Mouse (Mus musculus) thymus, postnatal 10 days (tissue): ENCODE measurements around the gene Ripor2.

Source experiments
- DNase-seq, 2 experiments: peaks; one replicate each; pipeline ENCODE4 v3.0.0; 2021; ENCODE audit warnings: low spot score in 2 of 2

Gene Ripor2

DNA sequence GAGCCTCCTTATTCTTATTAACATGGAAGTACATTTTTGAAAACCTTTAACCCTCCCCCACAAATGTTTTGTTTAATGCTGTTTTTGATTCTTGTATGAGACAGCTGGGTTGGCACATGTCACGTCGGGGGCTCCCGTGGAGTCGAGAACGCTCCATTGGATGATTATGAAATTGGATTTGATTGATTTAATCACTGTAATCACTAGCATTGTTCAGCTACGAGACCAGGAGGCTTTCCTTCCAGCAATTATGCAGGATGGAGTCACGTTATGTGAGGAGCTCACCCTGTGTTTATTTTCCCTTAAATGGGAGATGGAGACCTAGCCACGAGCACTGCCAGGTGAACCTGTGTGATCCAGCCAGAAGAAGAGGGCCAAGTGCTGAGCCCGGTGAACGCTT, at the start of gene Ripor2:
Ripor2 (plus strand) TSS at position 357 of the 400 bp plus-strand sequence.
- no peak for DNase-seq

DNA sequence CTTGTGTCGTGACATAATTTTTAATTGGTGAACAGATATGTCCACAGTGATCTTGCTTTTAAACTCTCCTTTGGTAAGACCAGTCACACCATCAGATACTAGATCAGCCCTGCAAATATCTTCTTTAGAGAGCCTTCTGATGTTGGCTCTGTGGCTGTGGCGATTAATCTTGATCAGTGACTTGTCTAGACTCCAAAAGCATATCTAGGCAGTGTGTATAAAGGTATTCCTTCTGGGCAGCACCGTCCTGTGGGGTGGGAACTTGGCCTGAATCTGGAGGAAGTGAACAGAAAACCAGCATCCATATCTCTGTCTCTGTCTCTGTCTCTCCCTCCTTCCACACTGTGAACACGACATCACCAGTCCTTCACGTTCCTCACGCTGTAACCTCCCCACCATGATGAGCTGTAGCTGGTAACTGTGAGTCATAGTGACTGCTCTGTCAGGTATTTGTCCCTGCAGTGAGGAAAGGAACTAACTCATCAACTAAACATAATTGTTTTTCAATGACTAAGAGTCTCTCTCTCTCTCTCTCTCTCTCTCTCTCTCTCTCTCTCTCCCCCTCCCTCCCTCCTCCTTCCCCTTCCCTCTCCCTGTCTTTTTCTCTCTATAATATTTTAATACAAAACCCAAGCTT, 45.3 kb upstream of the Ripor2 start:
- DNase-seq = no peak

DNA sequence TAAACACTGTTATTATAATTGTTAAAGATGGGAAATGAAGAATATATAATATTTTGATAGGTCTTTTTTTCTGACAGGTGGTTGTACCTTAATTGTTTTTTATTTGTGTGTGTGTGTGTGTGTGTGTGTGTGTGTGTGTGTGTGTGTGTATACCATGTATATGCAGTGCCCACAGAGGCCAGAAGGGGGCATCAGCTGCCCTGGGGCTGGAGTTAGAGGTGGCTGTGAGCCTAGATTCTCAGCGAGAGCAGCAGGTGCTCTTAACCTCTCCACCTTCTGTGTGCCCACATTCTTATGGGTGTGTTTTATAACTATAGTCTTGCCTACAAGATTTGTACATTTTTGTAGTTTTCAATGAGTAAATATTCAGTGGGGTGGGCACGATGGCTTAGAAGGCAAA, 44.0 kb upstream of the Ripor2 start:
- DNase-seq = no peak

DNA sequence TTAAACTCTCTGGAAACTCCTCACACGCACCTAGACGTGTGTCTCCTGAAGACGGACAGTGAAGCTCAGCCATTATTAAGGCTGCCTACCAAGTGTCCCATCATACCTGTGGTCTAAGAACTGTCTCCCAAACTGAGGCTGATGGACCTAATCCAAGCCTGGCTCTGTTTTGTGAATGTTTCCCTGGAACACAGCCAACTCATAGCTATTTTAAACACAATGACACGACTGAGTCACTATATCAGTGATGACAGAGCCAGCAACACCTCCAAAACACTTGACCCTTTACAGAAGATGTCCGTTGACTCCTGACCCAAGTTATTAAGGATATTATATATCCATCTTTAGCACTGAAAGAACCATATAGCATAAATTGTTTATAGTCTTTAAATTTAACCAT, 43.0 kb upstream of the Ripor2 start:
- DNase-seq = no peak

DNA sequence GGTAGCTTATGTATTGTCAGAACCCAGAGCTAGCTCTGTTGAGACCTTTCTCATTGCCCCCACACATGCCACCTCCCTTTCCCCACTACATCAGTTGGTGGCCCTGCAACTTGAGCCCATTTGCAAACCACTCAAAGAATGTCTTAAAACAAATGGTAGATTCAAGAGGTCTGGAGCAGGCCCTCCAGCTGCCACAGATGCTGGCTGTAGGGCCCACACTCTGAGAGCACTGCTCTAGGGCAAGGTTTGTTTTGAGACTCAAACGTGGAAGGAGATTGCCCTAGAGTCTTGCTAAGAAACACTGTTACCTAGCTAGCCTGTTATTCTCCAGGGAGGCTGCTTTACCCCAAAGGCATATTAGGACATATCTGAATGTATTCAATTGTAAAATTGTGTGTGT, 36.3 kb upstream of the Ripor2 start:
- no peak for DNase-seq

DNA sequence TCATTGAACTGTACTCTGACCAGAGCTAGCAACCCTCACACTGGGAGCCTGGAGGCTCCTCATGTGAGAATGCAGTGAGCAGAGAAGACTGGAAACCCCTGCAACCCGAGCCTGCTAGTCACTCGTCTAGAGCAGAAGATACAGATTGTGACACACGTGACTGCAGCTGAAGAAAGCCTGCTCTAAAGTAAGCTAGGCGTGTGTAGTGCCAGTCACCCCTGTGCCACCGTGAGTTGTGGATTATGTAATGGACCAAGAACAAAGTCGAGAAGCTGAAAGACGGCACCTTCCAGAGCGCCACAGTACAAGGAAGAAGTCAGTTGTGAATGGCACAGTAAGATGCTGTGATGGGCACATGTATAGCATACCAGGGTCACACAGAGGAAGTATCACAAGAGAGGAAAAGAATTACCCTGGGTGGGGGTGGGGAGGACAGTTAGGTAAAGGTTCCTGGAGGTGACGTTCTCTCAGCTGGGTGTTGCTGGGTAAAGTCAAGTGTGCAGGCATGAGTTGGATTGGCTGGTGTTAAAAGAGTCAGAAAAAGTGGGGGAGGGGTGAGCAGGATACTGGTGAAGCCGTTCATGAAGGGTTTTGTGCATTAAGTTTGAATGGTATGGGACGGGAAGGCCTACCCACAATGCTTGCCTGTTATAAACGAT, 35.1 kb upstream of the Ripor2 start:
- DNase-seq = peak; percentile 41 to 51

DNA sequence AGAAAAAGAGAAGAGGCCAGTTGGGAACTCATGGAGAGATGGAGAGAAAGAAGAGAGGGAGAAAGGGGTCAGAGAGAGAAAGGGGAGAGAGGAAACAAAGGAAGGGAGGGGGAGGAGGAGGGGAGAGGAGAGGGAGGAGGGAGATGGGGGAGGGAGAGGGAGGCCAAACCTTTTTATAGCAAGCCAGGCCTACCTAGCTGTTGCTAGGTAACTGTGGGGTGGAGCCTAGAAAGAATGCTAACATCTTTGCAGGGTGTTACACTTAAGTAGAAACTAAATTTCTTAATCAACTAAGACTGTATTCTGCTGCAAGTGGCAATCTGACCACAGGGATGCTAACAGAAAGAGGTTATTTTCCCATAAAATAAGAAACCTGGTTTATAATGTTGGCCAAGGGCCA, 33.1 kb upstream of the Ripor2 start:
- DNase-seq = no peak

DNA sequence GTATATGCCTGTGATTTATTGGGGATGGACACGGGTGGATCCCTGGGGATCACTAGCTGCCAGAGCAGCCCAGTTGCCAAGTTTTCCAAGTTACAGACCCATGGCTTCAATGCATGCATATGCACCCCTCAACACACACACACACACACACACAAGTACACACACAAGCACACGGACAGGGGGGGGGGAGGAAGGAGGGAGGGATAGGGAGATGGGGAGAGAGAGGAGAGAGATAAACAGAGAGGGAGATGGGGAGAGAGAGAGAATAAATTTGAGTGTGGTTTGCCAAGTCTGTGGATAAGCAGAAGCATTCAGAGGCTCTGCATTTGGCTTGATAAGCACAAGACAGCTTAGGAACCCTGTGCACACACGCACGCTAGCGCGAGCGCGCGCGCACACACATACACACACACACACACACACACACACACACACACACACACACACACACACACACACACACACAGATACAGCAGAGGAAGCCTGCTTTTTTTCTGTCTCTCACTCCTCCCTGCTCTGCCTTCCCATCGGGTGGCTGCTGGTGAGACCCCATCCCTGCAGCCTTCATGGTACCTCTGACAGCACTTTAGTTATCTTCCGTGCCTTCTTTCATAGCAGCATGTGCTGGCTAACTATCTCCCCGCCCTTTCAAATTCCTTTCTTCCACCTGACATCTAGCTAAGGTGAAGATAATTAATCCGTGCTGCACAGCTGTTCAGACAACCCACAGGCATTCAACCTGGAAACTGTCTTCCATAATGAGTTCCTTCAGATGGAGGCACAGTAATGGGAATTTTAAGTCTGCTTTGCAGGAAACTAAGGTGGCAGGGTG, 30.7 kb upstream of the Ripor2 start:
- no peak for DNase-seq

DNA sequence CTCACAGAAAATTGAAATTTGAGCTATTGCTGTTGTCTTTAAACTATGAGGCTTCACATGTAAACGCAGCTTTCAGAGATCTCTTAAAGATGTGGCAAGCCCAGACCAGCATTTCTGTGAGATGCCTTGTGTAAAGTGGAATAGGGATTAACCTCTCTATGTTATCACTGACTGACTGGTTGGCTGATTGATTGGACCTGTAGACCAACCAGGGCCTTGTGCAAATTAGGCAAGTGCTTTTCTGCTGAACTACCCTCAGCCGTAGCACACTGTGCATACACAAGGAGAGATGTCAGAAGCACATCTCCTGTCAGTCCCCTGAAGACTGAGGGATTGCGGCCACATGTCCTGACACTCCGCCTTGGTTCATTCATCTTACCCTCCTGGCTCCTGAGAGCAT, 29.9 kb upstream of the Ripor2 start:
- DNase-seq = no peak

DNA sequence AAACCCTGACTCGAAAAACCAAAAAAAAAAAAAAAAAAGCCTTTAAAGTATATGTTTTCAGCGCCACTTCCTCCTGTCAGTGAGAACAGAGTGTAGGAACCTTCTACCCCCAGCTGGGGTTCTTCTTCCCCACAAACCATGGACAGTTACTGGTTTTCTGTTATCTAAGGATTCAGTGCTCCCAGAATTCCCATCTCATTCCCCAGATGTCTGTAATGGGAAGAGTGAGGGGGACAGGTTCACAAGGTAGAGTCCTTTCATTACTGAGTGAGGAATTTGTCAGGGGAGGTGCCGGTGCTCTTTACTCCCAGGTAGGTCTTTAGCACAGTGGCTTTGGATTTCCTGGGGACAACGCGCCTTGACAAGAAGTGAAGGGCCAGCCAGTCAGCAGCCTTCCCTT, 20.6 kb upstream of the Ripor2 start:
- DNase-seq = no peak

DNA sequence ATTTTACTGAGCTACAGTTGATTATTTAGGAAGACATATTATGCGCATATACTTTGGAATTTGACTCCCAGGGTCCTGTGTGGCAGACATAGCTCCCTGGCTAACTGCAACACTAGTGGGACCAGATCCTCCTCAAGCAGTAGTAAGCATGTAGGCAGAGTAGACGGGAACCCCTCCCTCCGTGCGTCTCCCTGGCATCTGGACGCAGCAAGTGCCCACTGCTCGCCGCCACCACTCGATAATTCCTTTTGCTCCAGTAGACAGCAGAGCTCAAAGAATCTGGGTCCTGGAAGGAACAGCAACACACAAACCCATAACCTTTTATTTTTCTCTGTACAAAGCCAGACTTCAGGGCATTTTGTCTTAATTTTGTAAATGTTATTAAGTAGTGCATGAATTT, 17.3 kb upstream of the Ripor2 start:
- no peak for DNase-seq

DNA sequence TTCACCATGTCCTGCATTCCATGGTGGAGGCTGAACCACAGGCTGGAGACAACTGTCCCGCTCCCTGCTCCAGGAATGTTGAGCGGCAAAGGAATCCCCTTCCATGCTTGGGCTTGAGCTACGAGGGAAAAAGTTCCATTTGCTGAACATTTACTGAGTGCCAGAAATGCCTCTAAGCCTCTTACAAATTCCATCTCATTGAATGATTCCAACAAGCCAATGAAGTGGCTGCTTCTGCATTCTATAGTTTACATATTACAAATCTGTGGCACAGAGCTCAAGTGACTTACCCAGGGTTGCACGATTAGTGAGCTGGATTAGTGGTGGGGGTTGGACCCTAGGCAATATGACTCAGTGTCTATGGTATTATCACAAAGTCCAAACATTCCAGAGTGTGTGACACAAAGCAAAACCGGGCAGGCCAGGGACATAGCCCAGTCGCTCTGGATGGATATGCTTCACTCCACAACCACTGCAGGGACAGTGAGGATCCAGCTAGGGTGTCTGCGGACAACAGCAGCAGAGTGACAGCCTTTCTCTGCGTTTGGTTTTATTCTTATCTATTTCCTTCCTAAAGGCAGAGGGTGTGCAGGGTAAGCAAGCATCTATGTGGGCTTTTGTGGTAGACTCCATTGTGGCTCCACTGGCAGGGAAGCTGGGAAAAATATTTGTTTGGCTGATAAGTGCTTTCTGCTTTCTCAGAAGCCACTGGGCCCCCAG, 16.6 kb upstream of the Ripor2 start:
- no peak for DNase-seq

DNA sequence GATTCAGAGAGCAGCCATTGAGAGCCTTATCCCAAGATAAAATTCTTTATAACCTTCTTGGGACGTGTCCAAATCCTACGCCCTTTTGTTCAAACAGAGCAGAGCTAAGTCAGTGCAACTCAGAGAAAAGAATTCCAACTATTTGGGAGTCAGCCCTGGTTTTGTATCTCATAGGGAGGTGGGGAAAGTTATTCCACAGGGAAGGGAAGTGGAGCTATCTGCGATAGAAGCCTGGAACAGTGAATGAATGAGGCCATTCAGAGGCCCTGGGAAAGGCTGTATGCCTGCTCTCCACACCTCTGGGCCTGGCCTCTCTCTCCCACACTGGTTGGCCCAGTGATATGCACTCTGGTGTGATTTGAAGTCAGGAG, 16.1 kb upstream of the Ripor2 start:
- DNase-seq = no peak

DNA sequence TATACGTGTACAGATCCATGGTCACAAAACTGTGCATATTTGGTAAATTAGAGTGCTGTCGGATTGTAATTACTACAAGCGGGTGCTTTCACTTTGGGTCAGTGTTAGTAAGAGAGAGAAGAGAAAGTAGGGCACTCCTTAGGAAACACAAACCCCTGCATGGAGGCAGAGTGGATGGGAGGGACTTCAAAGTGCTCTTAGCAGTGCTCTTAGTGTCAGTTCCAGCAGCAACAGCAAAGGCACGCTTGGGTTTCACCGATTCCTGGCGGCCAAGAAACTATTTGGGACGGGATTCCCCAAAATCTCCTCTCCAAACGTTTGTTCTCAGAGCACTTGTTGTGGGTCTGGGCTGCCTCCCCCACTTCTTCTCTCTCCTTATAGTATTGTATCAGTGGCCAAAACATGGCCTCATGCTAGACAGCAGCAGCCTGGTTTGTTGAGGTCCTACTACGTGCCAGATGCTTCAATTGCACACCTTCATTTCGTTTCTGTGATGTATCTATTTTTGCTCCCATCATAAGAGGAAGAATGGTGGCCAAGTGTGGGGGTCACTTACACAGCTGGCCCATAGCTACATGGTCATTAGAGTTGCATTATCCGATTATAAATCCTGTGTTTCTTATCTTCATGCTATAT, 14.7 kb upstream of the Ripor2 start:
- no peak for DNase-seq

DNA sequence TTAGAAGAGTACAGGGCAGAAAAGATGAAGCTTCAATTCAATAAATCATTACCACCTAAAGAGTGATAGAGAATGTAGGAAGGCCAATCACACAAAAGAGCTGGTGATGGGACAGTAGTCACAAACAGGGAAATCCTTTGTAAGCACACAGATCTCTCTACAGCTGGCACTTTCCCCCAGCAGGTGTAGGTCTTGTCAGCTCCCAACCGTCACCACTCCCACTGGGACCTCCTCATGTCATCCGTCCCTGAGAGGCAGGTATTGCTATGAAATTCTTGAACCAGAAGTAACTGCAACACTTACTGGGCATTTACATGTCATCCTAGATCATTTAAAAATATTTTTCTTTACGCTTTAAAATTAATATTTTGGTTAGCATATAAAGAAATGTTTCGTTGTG, 12.9 kb upstream of the Ripor2 start:
- peak in 1 of 2 experiments; percentile 30 for DNase-seq

DNA sequence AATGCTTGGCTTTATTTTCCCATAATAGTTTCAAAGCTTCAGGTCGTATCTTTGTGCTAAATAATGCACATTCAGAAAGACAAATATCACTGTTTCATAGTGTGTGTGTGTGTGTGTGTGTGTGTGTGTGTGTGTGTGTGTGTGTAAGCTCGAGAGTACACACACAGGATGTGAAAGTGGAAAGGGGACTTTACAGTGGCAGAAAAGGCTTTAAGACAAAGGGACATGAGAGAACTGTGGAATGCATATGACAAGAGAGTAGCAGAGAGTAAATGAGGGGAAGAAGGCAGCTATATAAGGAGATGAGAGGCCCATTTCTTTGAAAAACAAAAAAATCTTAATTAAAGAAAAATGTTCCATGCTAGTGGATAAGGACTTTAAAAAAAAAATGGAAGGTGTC, 11.3 kb upstream of the Ripor2 start:
- no peak for DNase-seq

DNA sequence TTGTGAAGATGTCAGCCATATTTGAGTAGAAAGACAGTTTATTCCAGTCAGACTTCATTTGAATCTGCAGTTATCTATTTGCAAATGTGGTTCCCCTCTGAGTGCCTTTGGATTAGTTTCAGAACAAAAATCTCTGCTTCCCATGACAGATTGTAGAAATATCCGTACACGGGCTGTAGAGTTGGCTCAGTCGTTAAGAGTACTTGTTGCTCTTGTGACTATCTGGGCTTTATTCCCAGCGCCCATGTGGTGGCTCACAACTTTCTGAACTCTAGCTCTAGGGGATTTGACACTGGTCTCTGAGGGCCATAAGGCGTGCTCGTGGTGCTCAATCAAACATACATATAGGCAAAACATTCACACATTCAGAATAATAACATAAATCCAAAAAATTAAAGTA, 10.1 kb upstream of the Ripor2 start:
- no peak for DNase-seq

DNA sequence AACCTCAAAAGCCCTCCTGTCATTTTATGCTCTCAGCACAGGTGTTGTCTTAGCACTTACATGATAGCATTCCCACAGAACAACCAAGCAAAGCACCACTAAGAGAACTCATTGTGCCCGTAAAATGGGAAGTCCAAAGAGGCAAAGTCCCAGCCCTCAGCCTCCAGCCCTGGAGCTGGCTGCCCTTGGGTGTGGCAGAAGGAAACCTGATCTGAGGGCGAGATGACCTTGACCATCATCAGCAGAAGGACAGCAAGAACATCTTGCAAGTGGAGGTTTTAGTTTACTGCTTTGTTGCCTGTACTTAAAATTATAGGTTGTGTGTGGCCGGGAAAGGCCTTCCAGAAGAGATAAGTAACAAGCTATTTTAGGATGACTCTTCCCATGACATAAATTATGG, 6.9 kb upstream of the Ripor2 start:
- DNase-seq = no peak

DNA sequence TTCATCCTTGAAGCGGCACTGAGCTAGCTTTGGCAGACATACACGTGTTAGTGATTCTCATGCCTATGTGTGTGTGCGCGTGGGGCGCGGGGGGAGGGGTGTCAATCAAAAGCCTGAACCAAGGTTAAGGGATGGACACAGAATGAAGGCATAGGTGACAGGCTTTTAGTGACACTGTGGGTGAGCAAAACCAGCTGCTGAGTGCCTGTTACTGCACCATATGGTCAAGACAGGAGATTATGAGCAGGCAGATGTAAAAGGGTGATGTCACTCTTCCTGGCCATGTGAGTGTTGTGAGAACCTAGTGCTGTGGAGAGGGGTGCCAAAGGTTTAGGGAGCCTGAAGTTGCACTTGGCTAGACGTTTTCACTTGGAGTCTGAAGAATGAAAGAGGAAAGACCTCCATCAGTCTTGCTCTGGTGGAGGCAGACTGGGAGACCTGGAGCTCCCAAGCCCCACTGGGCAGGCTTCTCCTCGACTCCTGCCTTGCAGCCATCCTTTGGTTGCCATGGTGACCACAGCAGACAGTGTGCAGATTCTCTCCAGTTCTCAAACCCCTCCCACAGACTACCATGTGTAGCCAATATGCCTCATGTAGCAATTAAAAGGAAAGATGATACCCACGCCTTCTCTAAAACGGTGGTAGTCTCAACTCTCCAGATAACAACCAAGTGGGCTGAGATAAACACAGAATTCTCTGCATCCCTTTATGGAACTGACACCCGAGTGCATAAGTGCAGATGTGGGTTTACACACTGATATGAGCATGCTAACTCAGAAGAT, 5.5 kb upstream of the Ripor2 start:
- DNase-seq = no peak

DNA sequence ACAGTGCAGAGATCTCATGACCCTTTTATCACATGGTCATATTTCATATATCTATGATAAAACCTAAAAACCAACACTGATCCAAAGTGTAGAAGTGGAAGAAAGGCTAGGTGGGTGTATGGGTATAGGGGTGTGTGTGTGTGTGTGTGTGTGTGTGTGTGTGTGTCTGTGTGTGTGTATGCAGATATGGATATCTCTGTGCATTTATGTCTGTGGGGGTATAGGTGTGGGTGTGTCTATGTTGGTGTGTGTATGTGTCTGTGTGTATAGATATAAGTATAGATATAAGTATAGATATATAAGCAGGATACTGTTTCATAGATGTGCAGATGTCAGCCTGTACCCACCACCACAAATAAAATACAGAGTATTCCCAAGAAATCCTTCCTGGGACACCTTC, 3.7 kb upstream of the Ripor2 start:
- no peak for DNase-seq

DNA sequence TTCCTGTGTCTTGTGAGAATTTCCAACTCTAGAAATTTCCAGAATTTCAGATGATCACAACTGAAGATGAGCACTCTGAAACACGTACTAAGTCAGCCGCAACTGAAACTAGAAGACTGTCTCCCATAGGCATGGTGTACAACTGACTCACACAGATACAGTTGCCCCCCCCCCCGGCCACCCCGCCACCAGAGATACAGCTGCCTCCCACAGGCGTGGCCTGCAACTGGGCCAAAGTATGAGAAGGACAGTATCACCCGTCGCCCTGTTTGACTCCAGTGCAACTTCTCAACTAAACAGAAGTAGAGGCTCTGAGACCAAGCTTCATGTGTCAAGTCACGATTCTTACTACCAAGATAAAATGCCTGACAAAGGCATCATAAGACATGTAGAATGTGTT, 1.2 kb upstream of the Ripor2 start:
- DNase-seq = no peak
